Mouse (Mus musculus) ZHBTc4 (cell line): ENCODE results near the gene Cep112.

Experiments used
- DNase-seq: peaks from one replicate; pipeline ENCODE4 v3.0.0-alpha.2; 2011; ENCODE audit warnings: low read depth, low spot score

The Cep112 gene

DNA sequence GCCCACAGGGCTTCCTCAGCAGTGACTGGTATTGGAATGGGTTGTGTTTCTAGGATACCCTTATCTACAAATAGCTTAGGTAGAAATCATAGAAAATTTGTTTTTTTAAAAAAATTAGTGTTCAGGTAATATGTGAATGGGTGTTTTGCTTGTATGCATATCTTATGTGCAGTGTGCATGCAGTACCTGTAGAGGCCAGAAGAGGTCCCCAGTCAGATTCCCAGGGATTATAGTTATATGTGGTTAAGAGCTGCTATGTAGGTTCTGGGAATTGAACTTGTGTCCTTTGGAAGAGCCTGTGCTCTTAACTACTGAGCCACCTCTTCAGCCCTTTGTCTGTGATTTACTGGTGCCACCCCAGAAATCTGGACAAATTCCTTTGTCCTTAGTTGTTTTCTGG lies 22.2 kb downstream of the Cep112 start:
- peak; percentile 58 for DNase-seq

DNA sequence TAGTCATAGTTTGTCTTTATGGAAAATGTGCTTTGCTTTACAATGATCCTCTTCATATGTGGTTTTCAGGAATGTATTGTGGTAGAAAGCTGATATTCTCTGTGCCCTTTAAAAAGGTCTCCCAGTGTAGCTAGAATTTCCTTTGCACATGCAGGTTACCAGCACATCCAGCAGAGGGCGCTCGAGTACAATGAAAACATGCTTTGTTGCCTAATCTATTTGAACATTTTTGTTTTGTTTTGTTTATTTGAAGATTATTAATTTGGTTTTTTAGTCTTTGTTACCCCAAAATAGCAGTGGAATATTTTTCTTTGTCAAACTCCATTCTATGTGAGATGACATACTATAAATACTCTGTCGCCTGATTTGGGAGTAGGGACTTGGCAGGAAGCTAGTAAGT lies 24.8 kb downstream of the Cep112 start:
- peak; percentile 61 for DNase-seq

DNA sequence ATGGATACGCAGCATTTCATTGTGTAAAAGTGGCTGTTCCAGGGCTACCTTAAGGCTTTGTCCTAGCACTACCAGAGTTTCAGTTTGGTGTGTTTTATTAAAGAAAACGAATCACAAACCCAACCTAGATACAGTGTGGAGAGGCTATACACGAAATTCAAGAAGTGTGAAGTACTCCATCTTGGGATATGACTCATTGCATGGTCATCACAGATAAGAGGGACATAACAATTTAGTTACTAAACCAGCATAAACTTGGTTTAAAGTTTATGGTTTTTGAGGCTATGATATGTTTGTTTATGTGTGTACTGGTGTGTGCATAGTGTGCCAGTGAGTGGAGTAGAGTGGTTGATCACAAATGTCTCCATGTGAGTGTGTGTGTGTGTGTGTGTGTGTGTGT lies 34.6 kb downstream of the Cep112 start:
- DNase-seq: no peak

DNA sequence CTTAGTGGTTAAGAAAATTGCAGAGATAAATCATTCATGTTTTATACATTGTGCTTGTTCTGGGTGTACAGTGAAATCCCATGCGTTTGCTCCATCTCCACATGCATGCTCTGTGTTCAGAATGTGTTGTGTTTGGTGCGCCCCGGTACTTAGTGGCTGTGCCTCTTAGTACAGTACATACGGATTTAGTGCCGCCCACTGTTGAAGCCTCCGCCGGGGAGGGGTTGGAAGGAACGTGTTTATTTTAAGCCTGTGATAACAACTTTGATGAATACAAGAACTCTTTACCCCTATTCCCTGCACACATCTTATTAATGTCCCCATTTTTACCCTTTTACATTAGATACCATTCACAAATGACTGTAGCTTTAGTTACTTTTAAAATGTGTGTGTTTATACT lies 39.1 kb downstream of the Cep112 start:
- DNase-seq: no peak

DNA sequence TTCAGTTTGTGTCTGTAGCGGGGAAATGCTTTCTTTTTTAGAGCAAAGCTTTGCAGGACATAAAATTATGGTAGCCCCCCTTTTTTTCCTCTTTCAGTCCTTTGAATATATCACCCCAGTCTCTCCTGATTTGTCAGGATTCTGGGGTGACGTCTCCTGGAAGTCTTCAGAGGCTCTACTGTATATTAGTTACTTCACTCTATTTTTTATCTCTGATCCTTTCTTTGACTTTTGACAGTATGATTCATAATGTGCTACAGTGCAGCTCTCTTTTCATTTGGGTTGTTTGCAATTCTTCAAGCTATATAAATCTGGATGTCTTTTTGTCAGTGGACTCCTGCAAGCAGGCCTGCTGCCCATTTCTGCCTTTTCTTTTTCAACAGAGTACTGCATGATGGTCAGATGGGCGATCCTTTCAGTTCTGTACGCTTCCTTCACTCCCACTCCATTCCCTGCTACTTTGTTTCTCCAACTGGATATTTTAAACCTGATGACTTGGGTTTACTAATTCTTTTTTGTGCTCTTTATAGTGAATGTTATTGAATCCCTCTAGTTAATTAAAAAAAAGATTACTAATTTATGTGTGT lies 39.8 kb downstream of the Cep112 start:
- DNase-seq: no peak

DNA sequence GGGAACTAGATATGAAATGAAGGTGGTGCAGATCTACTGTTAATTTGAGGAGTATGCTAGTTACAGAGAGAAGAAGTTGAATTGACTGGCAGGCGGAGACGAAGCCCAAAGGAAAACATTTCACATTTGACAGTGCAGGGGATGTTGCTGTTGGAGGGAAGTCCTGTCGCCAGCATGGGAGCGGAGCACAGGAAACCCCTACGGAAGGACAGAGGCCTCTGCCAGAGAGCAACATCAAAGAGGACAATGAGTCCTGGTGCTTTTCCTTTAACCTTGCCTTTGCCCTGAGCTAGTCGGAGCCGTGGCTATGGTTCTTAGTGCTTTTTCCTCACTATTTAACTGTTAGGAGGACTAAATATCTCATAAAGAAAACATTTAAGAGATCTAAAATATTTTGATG lies 50.7 kb downstream of the Cep112 start:
- no peak for DNase-seq

DNA sequence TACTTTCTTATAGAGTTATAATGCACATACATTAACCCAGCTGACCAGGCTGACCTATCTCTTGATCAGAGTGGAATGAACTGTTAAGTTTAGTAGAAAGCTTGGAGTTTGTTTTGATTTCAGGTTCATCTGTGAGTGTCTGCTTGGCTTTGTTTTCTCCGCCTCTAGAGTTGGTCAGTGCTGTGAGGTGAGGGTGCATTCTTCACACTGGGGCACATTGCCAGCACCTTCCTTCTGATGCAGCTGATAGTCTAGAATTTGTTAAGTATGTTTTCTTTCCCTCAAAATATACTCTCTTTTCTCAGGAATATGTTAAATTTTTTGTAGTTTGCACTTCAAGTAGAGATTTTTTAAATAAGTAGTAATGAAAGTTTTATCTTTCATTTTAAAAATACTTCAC lies 51.2 kb downstream of the Cep112 start:
- no peak for DNase-seq

DNA sequence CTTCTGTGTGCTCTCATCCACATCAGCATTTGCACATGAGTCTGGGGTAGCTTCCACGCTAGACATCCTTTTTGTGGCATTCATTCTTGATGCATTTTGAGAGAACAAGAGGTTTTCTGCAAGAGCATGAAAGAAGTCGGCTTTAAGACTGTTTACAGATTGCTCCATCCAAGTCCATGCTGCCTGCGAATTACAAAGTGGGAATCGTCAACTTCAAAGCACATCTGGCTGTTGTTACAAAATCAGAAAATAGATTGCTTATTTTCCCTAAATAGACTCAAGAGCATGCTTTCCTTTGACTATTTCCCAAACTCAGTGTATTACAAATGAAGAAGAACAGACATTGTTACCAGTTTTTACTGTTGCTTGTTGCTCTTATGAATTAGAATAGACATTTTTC lies 59.0 kb downstream of the Cep112 start:
- DNase-seq: no peak

DNA sequence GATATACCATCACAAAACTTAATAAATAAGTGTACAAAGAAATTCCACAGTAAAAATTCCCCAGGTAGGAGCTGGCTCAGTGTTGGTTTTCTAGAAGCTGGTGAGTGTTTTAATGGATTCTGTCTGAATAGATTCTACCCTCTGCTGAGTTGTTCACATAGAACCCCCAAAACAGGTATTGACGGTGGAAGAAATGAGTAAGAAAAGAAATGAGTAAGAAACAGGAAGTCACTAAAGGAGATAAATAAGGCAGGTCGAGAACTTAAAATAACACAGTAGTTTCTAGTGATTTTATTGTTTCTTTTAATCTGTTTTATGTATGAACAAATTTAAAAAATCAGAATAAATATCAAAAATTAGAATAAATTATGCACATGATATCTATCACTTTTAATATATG lies 63.3 kb downstream of the Cep112 start:
- no peak for DNase-seq

DNA sequence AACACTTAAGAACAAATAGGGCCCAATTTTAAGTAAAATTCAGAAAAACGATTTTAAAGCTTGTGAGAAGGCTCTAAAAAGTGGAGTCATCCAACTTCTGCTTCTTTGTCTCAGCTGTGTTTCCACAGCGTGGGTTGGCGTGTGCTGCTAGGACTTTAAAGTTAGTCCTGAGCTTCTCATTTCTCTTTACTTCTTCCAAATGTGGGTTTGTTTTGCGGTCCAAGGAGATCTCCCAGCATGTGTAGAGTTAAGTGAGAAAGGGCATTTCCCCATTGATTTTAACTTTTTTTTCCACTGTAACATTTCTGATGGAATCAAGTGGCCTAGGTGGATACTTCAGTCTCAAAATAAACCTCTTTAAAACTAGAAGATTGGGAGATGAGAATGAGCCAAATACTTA lies 64.9 kb downstream of the Cep112 start:
- no peak for DNase-seq

DNA sequence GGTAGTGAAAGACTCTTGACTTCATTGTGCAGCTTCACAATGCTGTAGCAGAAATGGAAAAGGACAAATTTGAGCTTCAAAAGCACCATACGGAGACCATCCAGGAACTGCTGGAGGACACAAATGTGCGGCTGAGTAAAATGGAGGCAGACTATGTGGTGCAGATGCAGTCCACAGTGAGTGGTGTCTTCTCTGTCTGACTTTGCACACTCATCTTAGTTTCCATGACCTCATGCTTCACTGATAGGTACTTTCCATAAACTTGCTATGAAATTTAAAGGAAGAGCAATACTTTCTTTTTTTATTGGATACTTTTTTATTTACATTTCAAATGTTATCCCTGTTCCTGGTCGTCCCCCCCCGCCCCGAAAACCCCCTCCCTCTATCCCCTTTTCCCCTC lies 83.2 kb downstream of the Cep112 start:
- no peak for DNase-seq

DNA sequence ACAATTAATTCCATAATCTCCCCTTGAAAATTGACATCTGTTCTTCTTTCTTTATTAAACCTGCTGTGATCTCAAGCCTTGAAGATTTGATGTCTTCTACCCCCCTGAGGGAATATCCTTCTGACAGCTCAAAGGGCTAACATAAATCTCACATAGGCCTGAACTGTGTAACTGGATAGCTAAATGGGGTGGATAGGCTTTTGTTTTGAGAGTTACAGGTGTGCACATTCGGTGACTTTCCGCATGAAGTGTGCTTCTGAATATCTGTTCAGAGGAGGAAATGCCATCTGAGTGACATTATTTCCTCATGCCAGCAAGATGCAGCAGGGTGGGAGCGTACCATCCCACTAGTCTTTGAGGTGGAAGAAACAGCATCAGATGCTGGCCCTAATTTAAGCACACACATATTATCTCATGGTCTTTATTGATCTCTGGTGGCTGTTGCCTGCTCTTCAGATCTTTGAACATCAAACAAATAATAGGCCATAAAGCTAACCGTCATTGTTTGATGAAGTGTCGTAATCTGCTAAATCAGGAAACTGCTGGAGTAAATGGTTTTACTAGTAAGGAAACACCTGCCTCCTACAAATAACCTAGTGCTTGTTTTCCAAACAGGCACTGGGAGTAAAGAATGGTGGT lies 102.9 kb downstream of the Cep112 start:
- no peak for DNase-seq

DNA sequence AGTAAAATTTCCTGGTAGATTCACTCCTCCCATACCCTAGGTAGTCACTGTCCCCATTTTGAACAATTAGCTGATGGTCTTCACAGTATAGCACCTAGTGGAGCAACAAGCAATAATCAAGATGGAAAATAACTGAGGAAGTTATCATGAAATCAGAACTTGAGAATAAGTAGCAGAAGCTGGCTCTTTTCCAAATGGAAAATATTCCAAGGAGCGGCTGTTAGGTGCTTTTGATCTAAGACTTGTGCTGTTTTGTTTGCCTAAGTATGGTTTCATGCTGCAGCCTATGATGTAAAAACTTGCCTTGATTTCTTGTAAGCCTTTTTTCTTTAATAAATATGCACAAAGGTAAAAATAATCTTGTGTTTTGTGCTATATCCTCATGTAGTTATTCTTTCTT lies 107.9 kb downstream of the Cep112 start:
- no peak for DNase-seq

DNA sequence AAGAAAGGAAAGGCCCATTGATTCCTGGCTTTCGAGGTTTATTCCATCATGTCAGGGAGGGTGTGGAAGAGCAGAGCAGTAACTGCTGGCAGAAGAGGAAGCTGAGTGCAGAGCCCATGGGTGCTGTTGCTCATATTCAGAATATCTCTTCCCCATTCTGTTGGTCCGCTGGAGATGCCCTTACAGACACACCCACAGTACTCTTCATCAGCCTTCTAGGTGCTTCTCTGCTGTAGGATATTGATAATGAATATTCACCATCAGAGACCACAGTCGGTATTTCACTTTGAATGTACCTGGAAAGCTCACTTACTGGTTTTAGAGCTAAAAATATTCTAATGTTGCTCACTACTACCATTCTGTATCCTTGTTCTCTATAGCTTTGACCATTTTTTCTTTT lies 109.0 kb downstream of the Cep112 start:
- DNase-seq: no peak

DNA sequence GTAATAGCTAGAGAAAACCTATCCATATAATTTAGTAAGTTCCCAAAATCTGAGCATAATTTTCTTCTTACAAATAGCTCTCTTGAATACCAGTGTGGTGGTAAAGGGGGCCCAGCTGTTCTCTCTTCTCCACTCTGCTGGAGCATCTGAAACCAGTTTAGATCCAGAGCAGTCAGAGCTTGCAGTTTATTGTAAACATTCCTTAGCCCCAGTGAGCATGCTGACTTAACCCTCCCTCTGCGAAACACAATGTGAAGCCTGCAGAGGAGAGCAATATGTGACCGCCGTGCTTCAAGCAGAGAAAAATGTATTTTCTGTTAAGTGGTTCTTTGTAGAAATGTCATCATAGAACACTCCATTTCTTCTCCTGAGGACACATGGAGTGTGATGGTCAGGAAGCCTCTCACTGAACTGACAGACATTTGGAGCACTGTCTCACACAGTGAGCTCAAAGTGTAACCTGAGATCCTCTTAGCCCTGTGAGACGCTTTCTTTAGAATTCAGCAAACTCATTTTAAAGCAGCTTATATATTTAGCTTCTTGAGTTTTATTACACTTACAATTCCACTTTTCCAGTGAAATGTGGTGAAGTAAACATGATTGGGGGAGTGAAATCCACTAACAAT lies 128.1 kb downstream of the Cep112 start:
- DNase-seq: no peak

DNA sequence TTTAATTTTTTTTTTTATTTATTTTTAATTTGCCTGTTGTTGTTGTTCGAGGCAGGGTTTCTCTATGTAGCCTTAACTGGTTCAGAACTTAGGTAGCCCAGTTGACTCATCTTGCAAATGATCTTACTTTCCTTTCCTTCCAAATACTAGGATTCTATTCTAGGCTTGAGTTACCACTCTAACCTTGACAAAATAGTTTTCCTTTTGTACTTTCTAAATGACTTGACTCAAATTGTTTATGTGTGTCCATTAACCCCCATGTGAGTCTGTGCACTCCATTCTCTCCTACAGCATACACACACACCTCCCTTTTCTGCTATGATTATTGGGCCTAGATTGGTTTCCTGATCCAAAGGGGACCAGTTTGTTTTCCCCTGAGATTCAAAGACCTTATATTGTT lies 128.9 kb downstream of the Cep112 start:
- no peak for DNase-seq

DNA sequence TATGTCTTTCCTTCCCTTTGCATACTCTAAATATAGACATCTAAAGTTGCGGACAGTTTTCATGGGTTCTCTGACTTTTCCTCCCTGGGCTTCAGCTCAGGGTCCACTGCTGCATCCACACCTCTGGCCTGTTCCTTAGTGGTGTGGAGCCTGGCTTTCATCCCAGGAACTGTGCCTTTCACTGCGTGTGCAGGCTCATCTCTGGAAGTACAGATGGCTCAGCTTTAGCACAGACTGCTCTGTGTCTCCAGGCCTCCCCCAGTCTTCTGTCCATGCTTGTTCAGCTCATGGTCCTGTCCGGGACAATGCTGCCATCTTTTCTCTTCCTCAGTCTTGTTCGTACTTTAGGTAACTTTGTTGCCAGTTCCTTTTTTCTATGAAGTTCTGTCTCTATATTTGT lies 133.6 kb downstream of the Cep112 start:
- no peak for DNase-seq

DNA sequence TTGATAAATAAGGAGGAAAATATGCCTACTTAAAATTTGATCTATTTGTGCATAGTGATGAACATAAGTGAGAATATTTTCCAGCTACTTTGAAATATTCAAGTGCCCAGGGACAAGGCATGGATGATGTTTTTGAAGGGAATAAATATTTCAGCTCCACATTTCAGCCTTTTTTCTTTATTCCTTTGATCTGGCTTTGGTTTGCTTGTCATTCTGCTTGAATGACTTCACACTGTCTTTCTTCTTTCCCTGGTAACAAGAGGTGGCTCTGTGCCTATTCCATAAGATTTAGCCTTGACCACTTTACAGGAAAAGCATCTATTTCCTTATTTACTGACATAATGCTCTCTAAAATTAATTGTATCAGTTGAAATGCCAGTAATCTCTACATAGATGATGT lies 134.5 kb downstream of the Cep112 start:
- no peak for DNase-seq

DNA sequence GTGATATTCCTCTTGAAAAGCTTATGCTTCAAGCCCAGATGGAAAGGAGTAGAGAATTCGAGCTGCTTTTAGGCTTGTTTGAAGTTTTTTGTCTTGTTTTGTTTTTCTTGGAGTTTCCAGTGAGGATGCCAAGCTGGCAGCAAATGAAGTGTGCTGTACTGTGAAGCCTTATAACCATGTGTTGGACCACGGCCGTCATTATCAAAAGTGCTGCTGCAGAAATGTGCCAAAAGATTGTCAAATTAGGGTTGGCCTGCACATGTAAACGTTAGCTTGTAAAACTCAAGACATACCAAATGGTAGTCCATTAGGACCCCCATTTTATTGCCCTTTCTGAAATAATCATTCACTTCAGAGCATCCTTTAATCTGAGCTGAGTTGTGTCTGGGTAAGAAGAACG lies 137.1 kb downstream of the Cep112 start:
- no peak for DNase-seq

DNA sequence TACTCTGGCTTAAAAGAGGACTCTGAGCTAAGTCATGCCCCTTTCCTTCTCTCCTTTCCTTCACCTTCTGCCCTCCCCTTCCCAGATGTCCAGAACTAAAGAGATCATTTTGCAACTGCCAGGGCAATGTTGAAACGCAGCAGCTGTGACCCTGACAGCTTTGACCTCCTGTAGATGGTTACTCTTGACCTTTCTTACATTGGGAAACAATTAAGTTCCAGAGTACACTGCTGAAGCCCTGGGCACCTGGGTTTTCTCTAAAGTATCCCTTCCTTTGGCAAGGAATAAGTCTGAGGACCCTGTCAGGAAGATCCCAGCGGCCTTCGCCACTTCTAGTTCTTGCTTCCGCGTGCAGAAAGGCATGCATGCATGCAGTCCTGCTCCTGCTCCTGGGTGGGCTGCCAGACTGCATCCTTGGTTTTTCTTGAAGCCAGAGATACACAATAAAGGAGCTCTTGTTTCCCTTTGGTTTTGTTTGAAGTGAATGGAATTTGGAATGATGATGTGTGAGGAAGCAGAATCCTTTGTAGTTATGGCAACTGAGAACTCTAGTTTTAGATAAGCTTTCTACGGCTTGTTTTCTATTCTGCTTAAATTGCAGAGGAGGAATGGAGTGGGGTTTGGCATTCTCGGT lies 161.7 kb downstream of the Cep112 start:
- peak; percentile 9 for DNase-seq

DNA sequence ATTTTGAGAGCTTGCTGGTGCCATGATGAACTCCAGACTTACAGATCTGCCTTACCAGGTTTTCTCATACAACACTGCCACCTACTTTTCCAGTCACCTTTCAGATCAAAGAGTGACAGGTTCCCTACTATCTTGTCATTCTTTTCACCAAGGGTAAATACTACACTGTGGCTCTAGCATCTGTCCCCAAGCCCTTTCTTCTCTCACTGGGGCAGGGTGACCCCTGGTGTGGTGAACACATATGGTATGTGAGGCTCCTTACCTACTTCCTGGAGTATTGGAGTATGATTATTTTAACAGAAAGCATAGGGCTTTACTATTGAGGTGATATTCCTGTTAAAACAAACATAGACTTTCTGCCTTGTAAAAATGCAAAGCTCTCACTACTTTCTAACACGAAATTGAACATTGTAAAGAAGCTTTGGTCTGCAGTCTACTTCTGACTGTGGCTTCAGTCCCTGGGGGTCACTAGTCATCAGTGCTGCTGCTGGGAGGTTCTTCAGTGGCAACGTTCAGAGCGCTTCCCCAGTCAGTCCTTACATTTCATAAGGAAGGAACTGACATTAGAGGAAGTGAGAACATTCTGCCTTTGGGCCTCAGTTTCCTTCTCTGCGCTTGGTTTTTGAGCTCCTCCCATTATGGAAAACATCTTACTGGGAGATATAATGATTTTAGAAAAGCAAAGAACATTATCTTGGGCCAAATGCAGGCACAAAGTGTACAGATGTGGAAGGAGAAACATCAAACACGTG lies 168.4 kb downstream of the Cep112 start:
- DNase-seq: no peak

DNA sequence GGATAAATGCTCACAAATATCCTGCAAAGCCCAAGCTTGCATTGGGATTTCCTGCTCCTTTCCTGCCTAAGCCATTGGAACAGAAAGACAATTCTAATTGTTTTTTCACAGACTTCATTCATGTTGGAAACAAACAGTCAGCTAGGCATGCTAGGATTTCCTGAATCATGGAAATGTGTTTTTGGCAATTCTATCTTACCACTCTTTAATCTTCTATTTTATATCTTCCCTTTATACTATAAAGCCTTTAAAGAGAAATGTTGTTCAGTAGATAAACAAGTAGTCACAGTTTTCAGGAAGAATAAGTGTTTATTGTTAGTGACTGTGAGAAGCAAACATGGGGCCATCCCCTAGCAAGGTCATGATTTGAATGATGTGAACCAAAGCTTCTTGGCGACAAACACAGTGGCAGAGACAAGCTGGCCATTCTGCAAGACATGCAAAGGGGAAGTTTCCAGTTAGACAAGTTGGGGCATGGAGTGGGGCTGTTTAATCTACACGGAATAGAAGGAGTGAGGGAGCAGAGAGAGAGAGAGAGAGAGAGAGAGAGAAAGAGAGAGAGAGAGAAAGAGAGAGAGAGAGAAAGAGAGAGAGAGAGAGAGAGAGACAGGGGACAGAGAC lies 169.1 kb downstream of the Cep112 start:
- DNase-seq: no peak
